Mouse (Mus musculus): ENCODE measurements around the gene Cnpy4. TPM values are rescaled to one million over a fixed set of nuclear protein-coding genes. Genes with fewer than 3 reads are reported as not detected.
"Not testable (repeated sequence)": the region's sequence is repeated elsewhere in the genome, so short reads cannot be mapped to it uniquely, and the experiment has no call there.

The Cnpy4 gene
- total RNA-seq, 2 experiments from 2014 or later: 17.1 to 18.4 TPM

DNA sequence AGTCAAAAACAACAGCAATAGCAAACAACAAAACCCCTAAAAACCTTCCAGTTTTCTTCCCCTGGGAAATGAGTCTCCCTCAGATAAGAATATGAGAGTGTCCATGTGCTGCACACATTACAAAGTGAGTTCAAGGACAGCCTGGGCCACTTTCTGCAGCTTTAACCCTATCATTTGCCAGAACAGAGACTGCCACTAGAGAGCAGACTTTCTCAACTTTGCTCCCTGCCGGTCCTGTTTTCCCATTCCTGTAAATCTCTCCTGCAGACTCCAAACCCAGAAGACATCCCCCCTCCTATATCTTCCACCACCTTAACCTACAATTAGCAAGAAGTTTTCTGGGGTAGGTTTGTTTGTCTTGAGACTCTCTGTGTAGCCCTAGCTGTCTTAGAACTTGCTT is 12.3 kb downstream of the Cnpy4 start:
- no peak for DNase-seq
- intact Hi-C loops (cut with DNase I): no loop called here

GRCm38 (mm10) chr5:138202086-138202485 is 14.8 kb downstream of the Cnpy4 start:
- no peak for DNase-seq
- intact Hi-C loops (cut with DNase I): no loop called here

DNA sequence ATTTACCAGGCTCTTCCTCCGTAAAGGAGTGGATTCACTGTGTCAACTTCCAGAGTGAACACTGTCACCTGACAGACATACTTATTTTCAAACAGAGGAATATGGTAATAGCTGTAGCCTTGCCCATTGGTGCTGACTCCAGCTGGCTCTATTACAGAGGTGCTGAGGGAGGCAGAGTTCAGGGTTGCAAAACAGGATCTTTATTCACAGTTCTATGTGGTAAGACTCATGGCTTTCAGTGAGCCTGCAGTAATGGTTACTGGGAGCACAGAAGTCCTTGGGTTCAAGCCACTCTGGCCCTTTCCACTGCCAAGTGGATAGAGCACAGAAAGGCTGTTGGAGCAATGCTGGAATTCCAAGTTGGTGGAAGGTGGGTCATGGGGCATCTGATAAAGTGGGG is 20.0 kb downstream of the Cnpy4 start:
- DNase-seq: no peak
- intact Hi-C loops (cut with DNase I): loop anchor here (5.0 kb wide), 1 partner anchor 45 kb away; no protein-coding TSS in a partner anchor

DNA sequence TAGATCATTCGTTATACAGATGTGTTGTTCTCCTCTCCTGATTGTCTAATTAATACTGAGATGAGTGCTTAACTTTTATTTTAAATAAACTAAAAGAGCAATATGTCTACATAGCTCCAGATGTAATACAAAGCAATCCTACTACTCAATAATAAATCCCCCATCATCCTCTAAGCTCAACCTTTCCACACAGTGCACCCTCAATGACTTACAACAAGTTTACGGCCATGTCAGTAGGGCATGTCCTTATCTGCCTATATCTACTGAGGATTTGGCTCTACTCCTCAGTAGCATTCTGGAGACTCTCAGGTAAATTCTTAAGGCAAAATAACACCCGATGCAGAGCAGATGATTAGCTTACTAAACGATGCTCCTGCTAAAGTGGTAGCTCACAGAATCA is 20.6 kb downstream of the Cnpy4 start:
- no peak for DNase-seq
- intact Hi-C loops (cut with DNase I): loop anchor here (5.0 kb wide), 1 partner anchor 44 kb away; no protein-coding TSS in a partner anchor

GRCm38 (mm10) chr5:138216632-138217031 is 29.3 kb downstream of the Cnpy4 start:
- intact Hi-C loops (cut with DNase I); DNase-seq: not testable (repeated sequence)

DNA sequence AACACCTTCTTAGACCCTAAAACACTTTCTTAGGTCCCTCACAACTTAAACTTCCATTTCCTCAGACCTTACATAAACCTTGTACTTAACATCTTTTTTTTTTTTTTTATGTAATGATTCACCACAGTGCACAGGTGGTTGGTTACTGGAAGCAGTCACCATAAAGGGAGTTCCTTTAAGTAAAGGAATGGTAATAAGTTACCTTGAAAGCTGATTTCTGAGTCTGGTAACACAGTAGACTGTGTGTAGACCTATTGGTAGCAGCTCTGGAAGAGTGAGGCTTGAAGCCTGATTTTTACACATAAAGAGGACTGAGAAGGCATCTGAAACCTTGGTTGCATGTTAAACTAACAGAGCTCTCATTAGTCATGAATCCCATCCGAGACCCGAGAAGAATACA is 32.6 kb downstream of the Cnpy4 start:
- intact Hi-C loops (cut with DNase I): no loop called here
- DNase-seq: no peak

DNA sequence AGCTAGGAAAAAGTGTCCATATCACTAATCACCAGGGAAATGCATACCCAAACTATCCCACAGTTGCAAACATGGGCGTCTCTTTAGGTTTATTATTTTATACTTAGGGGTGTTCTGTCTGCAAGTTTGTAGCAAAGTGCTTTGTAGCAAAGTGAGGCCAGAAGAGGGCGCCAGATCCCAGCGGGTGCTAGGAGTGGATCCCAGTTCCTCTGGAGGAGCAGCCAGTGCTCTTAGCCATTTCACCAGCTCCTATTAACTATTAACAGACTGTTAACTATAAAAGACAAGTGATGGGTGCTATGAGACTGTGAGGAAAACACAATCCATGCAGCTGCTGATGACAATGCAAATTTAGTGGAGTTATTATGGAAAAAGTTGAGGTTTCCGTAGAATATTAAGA is 34.8 kb downstream of the Cnpy4 start:
- DNase-seq: peak; percentile 80
- intact Hi-C loops (cut with DNase I): no loop called here

DNA sequence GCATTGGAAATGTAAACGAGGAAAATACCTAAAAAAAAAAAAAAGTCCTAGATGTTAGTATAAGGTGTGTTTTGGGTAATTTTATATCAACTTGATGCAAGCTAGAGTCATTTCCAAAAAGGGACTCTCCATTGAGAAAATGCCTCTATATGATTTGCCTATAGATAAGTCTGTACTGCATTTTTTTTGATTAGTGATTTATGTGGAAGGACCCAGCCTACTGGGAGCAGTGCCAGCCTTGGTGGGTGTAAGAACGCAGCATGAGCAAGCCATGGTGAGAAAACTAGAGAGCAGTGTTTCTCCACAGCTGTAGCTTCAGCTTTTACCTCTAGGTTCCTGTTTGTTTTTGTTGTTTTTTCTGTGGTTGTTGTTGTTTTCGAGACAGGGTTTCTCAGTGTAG is 36.0 kb downstream of the Cnpy4 start:
- intact Hi-C loops (cut with DNase I): no loop called here
- DNase-seq: no peak

GRCm38 (mm10) chr5:138225700-138226099 is 38.4 kb downstream of the Cnpy4 start, which contains the start of gene Nxpe5:
TSS of gene Nxpe5 (plus strand) at chr5:138225898.
- intact Hi-C loops (cut with DNase I): no loop called here
- DNase-seq: no peak

GRCm38 (mm10) chr5:138226491-138226890 is 39.2 kb downstream of the Cnpy4 start:
- intact Hi-C loops (cut with DNase I): no loop called here
- no peak for DNase-seq

- DNase-seq: no peak
- intact Hi-C loops (cut with DNase I): no loop called here
These were observed 40.1 kb downstream of the Cnpy4 start for GRCm38 (mm10) chr5:138227367-138227766.

DNA sequence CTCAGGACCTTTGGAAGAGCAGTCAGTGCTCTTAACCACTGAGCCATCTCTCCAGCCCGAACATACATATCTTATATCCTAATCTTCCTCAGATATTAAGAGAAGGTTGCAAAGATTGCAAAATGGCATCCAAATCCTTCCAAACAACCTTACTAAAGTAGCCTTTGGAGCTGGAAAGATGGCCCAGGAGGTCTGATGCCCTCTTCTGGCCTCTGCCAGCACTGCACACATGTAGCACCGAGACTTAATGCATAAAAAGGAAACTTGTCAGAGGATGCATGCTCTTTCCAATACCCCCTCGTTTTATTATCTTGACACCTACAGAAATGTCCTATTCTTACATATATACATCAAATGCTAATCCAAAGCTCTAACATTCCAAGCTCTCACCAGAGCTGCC is 40.7 kb downstream of the Cnpy4 start:
- DNase-seq: peak; percentile 25
- intact Hi-C loops (cut with DNase I): no loop called here

DNA sequence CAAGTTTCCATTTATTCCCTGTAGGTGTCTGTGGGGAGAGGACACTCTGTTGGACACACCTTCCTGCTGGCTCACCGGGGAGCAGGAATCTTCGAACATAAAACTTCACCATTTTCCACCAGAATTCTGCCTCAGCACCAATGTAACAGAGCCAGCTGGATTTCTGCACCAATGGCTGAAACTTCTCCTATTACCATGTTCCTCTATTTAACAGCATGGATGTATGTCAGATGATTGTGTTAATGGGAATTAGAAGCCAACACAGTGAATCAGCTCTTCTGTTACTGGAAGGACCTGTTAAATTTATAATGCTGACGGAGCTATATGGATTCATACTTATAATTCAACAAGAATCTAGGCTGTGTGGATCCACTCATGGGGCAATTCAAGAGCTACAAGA is 42.2 kb downstream of the Cnpy4 start:
- DNase-seq: no peak
- intact Hi-C loops (cut with DNase I): no loop called here

- DNase-seq: no peak
- intact Hi-C loops (cut with DNase I): no loop called here
These were observed 46.5 kb downstream of the Cnpy4 start for GRCm38 (mm10) chr5:138233778-138234177.

- DNase-seq: no peak
- intact Hi-C loops (cut with DNase I): no loop called here
These were observed 46.9 kb downstream of the Cnpy4 start for GRCm38 (mm10) chr5:138234224-138234623.

- no peak for DNase-seq
- intact Hi-C loops (cut with DNase I): no loop called here
These were observed 54.2 kb downstream of the Cnpy4 start for GRCm38 (mm10) chr5:138241511-138241910.

Small RNA genes within 50 kb of the gene (microRNA-seq; reads per million reads assigned to microRNA genes)
- 3,257 reads per million, percentile 86 among the genes with 10 or more reads in this experiment for gene Mir106b
- gene Mir25: 287 reads per million, percentile 61 among the genes with 10 or more reads in this experiment
- gene Mir93: 6,844 reads per million, percentile 93 among the genes with 10 or more reads in this experiment

Other genes starting within 250 kb of the Cnpy4 start
- under 1 TPM; 0.58 to 0.76 TPM for gene Gjc3, start 224.4 kb upstream of the Cnpy4 start, total RNA-seq (2021)
- gene Azgp1, start 206.0 kb upstream of the Cnpy4 start, total RNA-seq (2021): not detected
- gene Smok3a, start 166.2 kb upstream of the Cnpy4 start, total RNA-seq (2021): not detected
- not detected for gene Smok3b, start 166.1 kb upstream of the Cnpy4 start, total RNA-seq (2021)
- gene Smok3c, start 134.3 kb upstream of the Cnpy4 start, total RNA-seq (2021): not detected
- gene Zkscan1, start 102.4 kb upstream of the Cnpy4 start, total RNA-seq (2021): 10 to 100 TPM; 44.6 to 45.1 TPM
- gene Zscan21, start 70.6 kb upstream of the Cnpy4 start, total RNA-seq (2021): 10 to 100 TPM; 34.9 to 35.7 TPM
- gene Zfp113, start 31.7 kb upstream of the Cnpy4 start, total RNA-seq (2021): 10 to 100 TPM; 13.1 to 13.2 TPM
- 100 to 1,000 TPM; 126 to 131 TPM for gene Cops6, start 26.4 kb upstream of the Cnpy4 start, total RNA-seq (2021)
- 10 to 100 TPM; 33.2 to 37.3 TPM for gene Ap4m1, start 15.5 kb upstream of the Cnpy4 start, total RNA-seq (2021)
- 10 to 100 TPM; 34.9 to 37.6 TPM for gene Mcm7, start 15.1 kb upstream of the Cnpy4 start, total RNA-seq (2021)
- 10 to 100 TPM; 28.6 to 30.7 TPM for gene Taf6, start within 50 bp of the Cnpy4 start, total RNA-seq (2021)
- gene Mblac1, start 6.8 kb downstream of the Cnpy4 start, total RNA-seq (2021): 10 to 100 TPM in 1 of 2 experiments, 1 to 10 TPM in 1; 7.9 to 10.4 TPM
- under 1 TPM in 1 of 2 experiments, not detected in 1; 0.20 TPM for gene Nxpe5, start 38.4 kb downstream of the Cnpy4 start, total RNA-seq (2021)
- 10 to 100 TPM; 53.1 to 60.1 TPM for gene Lamtor4, start 68.0 kb downstream of the Cnpy4 start, total RNA-seq (2021)
- gene BC037034, start 76.5 kb downstream of the Cnpy4 start, total RNA-seq (2021): 10 to 100 TPM; 90.0 to 98.2 TPM
- 1 to 10 TPM in 1 of 2 experiments, under 1 TPM in 1; 0.86 to 1.6 TPM for gene Gal3st4, start 85.4 kb downstream of the Cnpy4 start, total RNA-seq (2021)
- gene Gm43720, start 92.5 kb downstream of the Cnpy4 start, total RNA-seq (2021): under 1 TPM in 1 of 2 experiments, not detected in 1; 0.20 TPM
- gene Gpc2, start 92.5 kb downstream of the Cnpy4 start, total RNA-seq (2021): 100 to 1,000 TPM in 1 of 2 experiments, 10 to 100 TPM in 1; 86.4 to 104 TPM
- gene Stag3, start 92.8 kb downstream of the Cnpy4 start, total RNA-seq (2021): 1 to 10 TPM; 5.8 to 7.7 TPM
- not detected for gene Pvrig, start 154.5 kb downstream of the Cnpy4 start, total RNA-seq (2021)